20 mouse cellular contexts compared by ENCODE assay signal in the genomic region with DNA sequence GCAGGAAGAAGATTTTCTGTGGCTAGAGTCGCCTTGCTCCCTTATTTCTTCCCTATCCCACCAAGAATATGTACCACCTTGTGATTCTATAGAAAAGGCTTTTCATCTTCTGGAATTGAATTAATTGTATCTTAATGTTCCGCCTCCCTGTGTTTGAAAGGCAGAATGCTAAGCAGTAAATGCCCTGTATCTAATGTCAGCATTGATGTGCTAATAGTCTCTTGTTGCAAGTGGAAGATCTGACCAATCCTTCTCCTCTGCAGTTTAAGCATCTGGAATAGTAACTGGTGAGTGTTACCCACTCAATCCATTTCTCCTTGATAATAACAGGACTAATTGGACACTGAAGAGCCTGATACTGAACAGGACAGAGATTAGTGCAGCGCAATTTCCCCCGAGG.
"Had no signal": no experiment of that assay in that cellular context is flagged by ENCODE, and none has a peak within 500 bp of the region (broad histone marks: within the 10 kb centered on the region; RNA-seq: fewer than 3 reads in every experiment).

No protein-coding gene starts in this region.

- ATAC-seq: liver, postnatal 0 days; lung, postnatal 0 days had no signal

- H3K4me2 ChIP-seq: limb, embryonic 12.5 days; limb, embryonic 15.5 days; liver, embryonic 11.5 days; lung, embryonic 14.5 days had no signal

- H3K36me3 ChIP-seq: limb, embryonic 12.5 days; limb, embryonic 15.5 days had no signal

- DNase-seq: kidney, adult 18-20 months; kidney, adult 9 months; kidney, postnatal 14 days; kidney, postnatal 4 days; left cerebral cortex, postnatal 4 days; liver, postnatal 0 days; lung, embryonic 14.5 days; right cerebral cortex, adult 18-20 months; right cerebral cortex, postnatal 14 days; right cerebral cortex, postnatal 4 days; thymus, adult 2 months; thymus, postnatal 14 days; thymus, postnatal 4 days had no signal

- H3K27ac ChIP-seq: limb, embryonic 12.5 days; limb, embryonic 15.5 days; liver, embryonic 14.5 days; macrophage; stomach, postnatal 0 days had no signal

- H3K4me3 ChIP-seq: limb, embryonic 12.5 days; limb, embryonic 15.5 days had no signal

- H3K27me3 ChIP-seq: limb, embryonic 12.5 days; limb, embryonic 15.5 days had no signal

- H3K9me3 ChIP-seq: limb, embryonic 12.5 days; limb, embryonic 15.5 days had no signal

- H3K4me1 ChIP-seq: limb, embryonic 15.5 days had no signal

- H3K9ac ChIP-seq: limb, embryonic 12.5 days; limb, embryonic 15.5 days; liver, embryonic 14.5 days; liver, postnatal 0 days; lung, embryonic 14.5 days had no signal
